Mouse (Mus musculus) thymus, postnatal 36 days (tissue): Measurements from ENCODE around the gene Vmn1r14.
"Not testable (repeated sequence)": the region's sequence is repeated elsewhere in the genome, so short reads cannot be mapped to it uniquely, and the experiment has no call there.

Source experiments
- DNase-seq, 2 experiments: peaks; one replicate each; pipeline ENCODE4 v3.0.0; 2022; ENCODE audit warnings: mixed read lengths in 2 of 2

Vmn1r14 gene

DNA sequence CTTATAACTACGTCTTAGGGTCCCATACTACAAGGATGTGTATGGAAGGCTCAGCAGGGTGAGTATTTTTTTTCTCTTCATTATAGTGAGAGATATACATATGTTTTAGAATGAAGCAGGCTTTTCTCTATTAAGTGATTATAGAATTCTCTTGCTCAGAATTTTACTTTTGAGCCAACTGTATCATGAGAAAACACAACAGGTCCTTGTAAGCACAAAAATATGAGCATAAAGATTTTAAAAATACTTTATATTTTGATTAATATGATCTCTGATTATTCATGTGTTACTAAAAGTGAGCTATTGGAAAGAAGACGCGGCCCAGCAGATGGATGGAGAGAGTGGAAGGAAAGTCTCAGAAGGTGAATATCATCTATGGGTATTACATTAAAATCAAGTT, at the start of gene Vmn1r14:
Gene Vmn1r14 (plus strand): TSS at position 301 of the 400 bp plus-strand sequence.
- DNase-seq: no peak

DNA sequence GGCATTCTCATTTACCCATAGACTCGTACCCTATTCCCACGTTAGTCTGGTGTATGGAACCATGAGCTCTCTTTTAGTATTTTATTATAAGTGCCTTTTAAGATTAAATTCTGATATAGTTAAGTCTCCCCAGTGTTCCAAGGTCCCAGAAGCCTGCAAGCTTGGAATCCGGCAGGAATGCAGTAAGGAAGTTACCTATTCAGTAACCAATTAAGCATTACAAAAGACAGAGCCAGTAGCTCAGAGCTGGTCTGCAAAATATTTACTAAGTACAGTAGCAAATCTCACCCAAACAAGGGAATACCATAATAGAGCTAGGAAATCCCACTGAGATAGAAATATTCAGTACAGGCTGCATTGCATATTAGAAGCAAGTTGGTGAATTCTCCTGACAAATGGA, 41.5 kb upstream of the Vmn1r14 start:
- DNase-seq: not testable (repeated sequence)

DNA sequence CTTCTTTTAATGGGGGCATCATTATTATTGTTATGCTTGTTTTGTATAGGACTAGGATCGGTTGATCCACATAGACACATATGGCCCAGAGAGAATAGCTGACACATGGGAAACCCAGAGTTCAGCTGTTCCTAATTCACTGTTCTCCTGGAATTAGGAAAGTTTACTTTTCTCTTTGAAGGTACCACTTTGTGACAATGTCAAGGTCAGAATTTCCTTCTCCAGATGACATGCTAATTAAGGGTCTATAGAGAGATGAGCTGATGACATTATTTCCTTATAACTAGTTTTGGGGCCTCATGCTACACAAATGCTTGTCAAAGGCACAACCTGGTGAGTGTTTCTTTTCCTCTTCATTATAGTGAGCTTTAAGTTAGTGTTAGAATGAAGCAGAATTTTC, 28.5 kb upstream of the Vmn1r14 start, which contains the start of gene Vmn1r13:
Gene Vmn1r13 (plus strand): TSS at position 301 of the 400 bp plus-strand sequence.
- DNase-seq: not testable (repeated sequence)

DNA sequence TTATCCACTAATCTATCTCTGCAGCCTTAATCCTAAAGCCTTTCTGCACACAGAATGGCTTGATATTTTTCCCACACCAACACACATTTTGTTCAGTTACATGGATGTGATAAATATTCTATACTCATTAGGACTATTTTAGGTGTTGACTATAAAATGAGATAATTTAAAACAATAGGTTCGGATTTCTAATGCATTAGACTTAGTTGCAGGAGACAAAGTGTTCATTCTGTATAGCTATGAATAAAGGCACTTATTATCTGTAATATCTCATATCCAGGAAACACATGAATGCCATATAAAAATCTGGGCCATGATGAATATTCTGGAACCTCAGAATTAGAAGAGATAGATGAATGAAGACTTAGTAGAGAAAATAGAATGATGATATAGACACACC, 26.2 kb downstream of the Vmn1r14 start, which contains the start of gene Vmn1r15:
Gene Vmn1r15 (plus strand): TSS at position 301 of the 400 bp plus-strand sequence.
- DNase-seq: no peak

DNA sequence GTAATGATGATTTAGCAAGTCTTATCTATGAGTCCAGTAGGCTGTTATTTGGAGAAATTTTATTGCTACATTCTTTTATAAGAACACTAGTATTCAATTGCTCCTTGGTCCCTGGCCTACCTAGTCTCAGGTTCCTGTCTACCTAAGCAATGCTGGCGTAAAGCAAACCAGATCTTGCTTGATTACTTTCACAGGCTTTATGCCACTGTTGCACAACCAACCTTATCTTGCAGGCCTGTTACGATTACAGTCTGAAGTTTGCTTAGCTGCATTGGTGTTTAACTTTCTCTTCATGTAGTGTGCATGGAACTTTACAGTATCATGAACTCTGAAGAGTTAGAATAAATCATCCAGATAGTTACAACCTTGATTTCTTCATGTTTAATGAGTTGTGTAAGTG, 29.5 kb downstream of the Vmn1r14 start:
- no peak for DNase-seq

DNA sequence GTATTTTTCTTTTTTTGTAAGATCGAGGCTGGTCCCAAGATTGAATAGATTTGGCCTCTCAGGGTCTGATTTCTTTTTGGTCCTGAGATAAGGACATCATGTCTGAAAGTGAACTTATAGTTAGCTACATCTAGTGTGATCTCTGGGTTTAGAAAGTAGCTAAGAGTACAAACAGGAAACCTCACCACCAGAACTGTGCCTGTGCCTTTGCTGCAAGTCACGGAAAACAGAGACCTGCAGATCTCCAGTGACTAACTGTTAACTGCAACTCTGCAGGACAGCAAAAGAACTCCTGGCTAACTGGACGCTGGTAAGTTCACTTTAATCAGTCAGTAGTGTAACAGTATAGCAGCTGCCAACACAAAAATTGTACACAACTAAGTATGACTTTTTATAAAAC, 40.4 kb downstream of the Vmn1r14 start:
- no peak for DNase-seq

DNA sequence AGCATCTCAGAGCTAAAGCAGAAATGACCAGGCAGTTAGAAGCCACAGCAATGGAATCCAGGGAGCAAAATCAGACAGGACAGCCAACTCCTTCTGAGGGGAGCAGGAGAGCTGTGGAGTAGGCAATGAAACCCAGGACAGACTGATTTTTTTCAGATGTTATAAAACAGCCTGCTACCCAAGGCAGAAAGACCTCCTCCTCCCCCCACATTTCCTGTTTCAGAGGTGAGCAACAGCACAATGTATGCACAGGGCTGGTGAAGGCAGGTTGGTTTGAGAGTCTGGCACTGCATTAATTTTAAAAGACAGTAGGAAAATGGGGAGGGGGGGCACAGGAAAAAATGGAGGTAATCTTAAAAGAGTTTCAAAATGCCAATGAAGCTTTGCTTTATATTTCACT, 41.0 kb downstream of the Vmn1r14 start:
- no peak for DNase-seq

DNA sequence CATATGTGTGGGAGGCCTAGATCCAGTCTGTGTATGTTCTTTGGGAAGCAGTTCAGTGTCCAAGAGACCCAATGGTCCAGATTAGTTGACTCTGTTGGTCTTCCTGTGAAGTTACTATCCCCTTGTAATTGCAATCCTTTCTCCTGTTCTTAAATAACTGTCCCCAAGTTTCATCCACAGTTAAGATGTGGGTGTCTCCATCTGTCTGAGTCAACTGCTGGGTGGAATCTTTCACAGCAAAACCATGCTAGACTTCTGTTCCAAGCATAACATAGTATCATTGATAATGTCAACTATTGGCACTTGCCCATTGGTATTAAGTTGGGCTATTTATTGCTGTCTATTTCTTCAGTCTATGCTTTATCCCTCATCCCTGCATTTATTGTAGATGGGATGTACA, 47.5 kb downstream of the Vmn1r14 start:
- no peak for DNase-seq
